Mouse (Mus musculus) urinary bladder, postnatal 36 days (tissue): ENCODE measurements around the gene 4933428G20Rik.

ENCODE experiments used
- DNase-seq, 2 experiments: peaks; one replicate each; pipeline ENCODE4 v3.0.0; 2022; ENCODE audit warnings: low spot score in 2 of 2, mixed read lengths in 1 of 2

Gene 4933428G20Rik

DNA sequence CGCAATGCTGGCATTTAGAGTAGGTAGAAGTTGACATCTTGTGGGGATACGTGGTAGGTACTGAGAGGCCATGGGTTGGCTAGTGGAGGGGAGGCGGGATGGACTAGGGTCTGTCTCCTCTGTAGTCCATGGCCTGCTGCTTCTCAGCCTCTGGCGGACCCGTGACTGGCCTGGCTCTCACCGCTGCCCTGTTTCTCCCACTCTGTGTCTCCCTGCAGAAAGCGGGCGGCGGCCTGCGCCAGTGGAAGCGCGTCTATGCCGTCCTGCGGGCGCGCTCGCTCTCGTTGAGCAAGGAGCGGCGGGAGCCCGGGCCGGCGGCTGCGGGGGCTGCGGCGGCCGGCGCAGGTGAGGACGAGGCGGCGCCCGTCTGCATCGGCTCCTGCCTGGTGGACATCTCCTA is 37.0 kb downstream of the 4933428G20Rik start:
- DNase-seq = no peak

DNA sequence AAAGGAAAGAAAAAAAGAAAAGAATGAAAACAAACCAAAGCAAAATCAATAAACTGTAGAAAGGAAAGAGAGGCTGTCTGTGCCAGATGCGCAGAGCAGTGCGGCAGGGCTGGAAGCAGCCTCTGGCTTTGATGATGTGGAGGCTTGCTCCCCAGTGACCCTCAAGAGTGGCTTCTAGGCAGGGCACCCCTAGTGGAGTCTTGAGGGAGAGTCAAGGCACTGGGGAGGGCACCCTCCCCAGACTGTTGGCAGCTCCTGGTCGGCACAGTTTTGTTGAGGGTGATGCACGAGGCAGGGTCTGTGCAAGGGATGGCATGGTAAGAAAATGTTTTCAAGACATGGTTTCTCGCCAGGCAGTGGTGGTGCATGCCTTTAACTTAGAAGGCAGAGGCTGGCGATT is 37.6 kb downstream of the 4933428G20Rik start:
- no peak for DNase-seq

DNA sequence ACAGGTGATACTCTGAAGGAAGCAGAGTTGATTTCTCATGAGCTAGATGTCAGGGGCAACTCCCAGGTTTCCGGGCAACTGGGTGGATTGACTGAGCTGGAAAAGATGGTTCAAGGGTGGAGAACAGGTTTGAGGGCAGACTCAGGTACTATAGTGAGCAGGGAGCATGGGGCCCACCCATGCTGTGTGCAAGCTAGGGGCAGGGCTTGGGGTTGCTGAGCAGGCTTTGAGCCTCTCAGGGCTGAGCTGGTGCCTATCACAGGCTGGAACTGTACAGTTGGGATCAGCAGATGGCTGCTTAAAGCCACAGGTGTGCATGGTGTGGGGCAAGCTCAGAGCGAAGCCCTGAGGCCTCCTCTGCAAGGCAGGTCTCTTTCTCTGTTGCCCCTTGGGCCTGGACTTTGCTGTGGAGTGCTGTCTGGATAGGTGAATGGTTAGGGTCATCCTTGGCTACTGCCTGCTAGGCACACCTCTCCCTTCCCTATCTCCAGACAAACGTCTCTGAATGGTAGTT is 38.8 kb downstream of the 4933428G20Rik start:
- DNase-seq = no peak

DNA sequence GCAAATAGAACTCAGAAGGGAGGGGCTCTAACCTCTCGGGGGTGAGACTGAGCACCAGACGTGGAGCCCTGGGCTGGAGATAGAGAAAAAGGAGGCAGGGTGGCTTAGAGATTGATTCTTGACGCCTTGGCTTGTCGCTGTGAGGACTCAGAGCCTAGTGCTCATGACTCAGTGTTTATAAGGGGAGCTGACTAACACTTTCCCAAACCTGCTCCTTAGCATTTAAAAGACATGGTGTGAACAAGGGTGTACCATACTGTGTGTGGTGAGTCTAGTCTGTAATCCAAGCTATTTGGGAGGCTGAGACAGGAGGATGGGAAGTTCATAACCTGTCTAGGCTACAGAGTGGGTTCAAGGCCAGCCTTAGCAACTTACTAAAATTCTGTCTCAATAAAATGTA is 43.0 kb downstream of the 4933428G20Rik start:
- no peak for DNase-seq

DNA sequence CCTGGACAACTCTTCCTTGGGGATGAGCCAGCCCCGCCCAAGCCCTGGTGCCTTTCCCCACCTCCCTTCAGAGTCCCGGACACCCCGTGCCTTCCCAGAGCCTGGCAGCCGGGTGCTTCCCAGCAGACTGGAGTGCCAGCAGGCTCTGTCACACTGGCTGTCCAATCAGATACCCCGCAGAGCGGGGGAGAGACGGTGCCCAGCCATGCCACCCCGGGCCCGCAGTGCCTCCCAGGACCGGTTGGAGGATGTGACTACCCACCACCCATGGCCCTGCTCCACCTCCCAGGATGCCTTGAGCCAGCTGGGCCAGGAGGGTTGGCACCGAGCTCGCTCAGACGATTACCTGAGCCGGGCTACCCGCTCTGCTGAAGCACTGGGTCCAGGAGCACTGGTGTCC is 48.5 kb downstream of the 4933428G20Rik start:
- DNase-seq = no peak

DNA sequence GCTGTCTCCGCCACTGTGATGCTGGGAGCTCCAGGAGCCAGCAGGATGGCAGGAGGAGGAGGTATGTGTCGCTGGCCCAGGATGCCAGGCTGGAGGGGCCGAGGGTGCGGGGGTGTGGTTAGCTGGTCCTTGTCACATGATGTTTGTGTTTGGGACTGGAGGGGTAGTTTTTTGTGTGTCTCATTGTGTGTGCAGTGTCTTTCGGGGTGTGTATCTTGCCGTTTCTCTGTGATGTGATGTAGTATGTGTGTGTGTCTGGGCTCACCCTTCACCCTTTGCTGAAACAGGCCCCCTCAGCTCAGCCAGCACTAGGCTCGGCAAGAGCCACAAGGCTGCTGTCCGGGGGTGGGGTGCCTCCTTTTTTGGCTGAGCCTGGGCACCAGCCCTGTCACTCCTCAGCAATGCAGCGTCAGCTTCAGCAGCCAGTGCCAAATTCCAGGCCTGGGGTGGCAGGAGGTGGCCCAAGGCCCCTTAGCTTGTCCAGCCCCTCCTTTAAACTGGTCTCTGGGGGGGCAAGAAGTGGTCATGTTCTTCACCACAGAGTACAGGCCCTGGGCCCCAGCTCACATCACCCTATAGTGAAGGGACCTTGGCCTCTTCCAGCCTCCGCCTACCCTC is 49.7 kb downstream of the 4933428G20Rik start:
- no peak for DNase-seq

DNA sequence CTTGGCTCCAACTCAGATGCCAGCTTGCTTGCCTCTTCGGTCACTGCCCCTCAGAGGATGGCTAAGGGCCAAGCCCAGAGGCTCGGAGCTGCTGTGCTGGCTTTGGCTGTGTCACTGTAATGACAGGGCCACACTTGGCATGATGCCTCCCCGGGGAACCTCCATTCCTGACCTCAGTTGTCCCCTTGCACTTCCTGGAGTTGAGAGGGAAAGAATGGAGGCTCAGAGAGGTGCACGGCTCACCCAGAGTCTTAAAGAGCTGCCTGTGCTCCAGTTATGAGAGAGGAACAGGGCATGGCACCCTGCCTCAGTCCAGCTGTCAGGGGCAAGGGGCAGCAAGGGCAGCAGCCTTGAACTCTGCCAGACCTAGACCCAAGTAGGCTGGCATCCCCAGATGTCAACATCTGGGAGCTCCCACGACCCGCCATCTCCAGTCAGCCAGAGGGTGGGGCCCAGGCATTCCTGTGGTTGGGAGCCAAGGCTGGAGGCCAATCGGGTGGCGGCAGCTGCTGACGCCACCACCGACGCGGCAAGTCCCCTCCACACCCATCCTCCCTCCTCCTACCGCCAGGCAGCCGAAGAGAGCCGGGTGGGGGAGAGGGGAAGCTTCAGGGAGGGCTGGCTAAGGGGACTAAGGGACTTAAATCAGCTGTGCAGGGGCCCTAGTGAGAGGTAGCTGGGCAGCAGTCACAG is 50.4 kb downstream of the 4933428G20Rik start:
- peak; percentile 65 to 74 for DNase-seq

DNA sequence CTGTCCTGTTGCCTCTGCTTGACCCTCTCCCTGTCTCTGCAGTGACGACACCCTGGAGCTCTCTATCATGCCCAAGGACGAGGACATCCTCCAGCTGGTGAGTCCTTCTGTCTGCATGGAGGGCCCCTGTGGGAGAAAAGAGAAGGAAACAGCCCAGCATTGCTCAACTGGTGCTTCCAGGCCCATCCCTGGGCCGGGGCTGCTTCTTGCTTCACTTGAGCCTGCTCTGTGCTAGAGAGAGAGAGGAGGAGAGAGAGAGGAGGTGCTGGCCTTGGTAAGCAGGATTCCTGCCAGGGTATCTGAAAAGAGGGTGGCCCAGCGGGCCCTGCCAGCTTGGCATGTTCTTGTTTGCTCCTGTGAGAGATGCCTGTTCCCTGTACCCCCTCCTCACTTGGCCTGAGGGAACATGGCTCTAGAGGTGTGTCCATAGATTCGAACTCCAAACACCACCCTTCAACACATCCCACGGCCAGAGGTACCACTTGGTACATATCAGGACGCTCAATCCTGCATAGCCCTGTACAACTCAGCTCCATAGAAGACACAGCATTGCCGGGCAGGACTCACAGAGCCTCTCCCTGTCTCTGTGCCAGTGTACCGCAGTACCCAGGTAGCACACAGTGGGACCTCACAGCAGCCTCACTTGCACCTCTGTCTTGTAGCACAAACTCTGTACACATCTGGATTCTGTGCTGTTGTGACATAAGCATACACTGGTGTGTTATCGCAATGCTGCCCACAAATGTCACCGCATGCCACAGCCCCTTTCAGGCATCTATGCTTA is 51.3 kb downstream of the 4933428G20Rik start:
- DNase-seq = peak in 1 of 2 experiments; percentile 65

DNA sequence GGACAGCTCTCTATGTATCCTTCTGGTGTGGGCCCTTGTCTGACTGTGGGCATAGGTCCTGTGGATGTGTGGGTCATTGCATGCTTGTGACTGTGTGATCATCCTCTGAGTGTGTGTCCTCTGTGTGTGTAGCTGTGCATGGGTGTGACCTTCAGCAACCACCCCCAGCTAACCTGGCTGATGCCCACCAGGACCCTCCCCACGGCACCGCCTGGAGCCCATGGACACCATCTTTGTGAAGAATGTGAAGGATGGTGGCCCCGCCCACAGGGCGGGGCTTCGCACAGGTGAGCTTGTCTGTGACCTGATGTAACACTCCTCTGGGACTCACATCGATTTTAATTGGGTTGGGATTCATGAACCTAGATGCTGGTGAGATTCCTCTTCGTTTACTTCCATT is 52.2 kb downstream of the 4933428G20Rik start:
- no peak for DNase-seq

DNA sequence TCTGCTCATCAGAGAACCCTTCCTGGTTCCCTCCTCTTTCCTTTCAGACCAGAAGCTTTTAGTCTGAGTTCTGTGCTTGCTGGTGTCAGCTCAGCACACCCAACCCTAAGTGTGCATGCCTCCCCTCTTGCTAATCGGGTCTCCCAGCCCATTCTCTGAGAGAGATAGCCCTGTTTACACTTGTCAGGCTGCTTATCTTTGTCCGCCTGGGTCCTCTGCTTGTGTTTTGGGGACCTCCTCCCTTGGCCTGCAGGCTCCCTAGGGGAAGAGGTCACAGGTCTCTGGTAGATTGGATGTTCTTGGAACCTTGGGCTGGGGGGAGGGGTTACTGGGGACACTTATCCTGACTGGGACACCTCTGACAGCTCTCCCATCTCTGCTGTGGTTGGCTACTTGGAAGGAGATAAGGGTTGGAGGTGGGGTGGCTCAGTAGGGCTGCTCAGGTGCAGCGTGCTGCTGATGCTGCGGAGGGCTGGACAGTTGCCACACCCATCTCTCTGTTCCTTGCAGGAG is 54.1 kb downstream of the 4933428G20Rik start:
- no peak for DNase-seq

DNA sequence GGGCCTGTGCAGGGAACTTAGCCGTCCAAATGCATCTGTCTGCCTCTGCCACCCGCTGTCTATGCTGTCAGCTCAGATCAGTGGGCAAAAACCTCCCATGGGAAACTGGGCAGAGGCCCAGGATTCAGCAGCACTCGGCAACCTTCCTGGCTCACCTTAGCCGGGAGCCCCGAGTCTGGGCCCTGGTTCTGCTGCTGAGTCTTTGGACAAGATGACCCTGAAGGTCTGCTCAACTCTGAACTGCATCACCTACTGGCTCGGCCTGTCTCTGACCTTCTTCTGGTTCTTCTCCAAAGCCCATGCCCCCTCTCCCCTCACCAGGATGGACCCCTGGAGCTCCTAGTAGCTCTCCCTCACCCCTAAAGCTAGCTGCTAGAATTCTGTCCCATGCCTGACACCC is 54.5 kb downstream of the 4933428G20Rik start:
- no peak for DNase-seq

DNA sequence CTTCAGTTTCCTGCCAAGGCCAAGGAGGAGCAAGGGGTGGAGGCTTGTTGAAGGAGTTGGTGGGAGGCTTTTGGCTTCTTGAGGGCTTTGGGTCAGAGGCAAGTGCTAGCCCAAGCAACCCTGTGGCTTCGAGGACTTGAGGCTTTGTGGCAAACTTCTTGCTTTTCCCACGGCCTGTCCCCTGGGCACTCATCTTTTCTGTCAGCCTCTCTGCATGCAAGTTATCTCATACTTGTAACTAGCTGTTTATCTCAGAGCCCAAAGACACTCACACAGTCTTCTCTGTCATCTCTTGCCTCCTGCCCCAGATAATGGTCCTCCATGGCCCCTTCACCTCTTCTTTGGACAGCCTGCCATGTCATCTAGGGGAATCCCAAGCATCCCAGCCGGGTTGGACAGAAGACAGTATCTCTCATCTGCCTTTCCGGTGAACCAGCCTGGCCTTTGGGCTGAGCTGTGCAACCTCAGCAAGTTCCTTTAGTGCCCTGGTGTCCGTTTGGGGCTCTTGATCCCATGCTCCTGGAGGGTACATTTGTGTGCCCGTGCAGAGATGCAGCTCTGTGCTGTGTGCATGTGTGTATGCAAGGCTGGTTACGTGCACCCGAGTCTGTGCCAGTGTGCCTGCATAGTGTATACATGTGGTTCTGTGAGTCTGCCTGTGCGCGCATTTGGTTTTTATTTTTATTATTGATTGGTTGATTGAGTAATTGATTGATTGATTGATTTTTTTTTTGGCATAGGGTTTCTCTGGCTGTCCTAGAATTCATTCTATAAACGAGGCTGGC is 57.1 kb downstream of the 4933428G20Rik start:
- no peak for DNase-seq

DNA sequence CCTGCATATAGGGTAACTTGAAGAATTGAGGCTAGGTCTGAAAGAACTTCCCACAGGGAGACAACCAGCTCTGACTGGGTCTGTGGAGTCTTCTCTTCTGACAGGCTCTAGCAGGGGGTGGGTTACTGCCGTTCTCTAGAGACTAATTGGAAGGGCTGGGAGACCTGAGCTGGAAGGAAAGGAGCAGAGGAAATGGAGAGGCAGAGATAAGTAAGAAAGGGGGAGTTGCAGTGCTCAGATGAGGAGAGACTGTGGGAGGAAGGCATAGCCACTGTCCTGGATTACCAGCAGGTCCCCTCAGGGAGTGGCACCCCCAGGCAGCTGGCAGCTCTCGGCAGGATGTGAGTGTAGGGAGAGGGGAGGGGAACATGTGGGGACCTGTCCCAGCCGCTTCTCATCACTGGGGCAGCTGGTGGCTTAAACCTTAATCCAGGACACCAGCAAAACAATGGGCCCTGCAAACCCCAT is 58.4 kb downstream of the 4933428G20Rik start:
- peak; percentile 37 to 59 for DNase-seq

DNA sequence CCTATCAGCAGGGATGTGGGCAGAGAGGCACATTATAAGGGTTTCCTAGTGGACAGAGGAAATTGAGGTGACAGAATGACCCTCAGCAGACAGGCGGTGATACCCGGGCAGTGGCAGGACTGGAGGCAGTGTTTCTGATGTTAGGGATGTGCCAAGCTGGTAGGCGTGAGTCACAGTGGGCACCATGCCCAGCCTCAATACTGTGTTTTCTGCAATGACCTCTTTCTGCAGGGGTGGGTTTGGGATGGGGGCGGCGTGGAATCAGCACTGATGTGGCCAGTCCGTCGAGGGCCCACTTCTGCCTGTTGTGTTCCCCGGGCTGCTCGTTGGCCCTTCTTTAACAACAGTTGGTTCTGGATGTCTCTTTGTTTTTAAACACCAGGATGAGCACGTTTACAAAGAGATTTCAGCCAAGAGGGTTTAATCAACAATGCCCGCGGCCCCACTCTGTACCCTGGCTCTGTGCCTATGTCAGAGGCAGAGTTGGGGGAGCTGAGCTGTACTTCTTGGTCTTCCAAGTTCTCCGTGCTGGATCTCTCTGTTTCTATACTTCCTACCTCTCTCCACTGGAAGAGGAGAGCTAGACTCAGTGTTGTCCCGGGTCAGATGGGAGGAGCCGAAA is 59.0 kb downstream of the 4933428G20Rik start:
- DNase-seq = peak; percentile 52 to 61
